Mouse (Mus musculus) thymus, adult 2 months (tissue): Measurements from ENCODE around the gene Zdhhc14. TPM values are rescaled to one million over a fixed set of nuclear protein-coding genes. Genes with fewer than 3 reads are reported as not detected.

Experiments
- DNase-seq: peaks from one replicate; pipeline ENCODE4 v3.0.0; 2021
- H3K27ac ChIP-seq: fragments of 200-500 bp; 2 replicates; pipeline ENCODE4 v1.5.1; 2012; ENCODE audit warnings: low read length, control low read depth; ENCODE audit not compliant: control insufficient read depth, insufficient read depth
- H3K27me3 ChIP-seq: fragments of 200-500 bp; 2 replicates; pipeline ENCODE4 v1.6.1; 2012; ENCODE audit warnings: mild to moderate bottlenecking, low read length, moderate library complexity, mixed read lengths; ENCODE audit not compliant: control insufficient read depth, insufficient read depth
- H3K36me3 ChIP-seq: fragments of 200-500 bp; 2 replicates; pipeline ENCODE4 v1.6.1; 2012; ENCODE audit warnings: mild to moderate bottlenecking, low read length, moderate library complexity; ENCODE audit not compliant: control insufficient read depth, insufficient read depth
- H3K4me1 ChIP-seq: fragments of 200-500 bp; replicated peaks from 2 replicates; pipeline ENCODE4 v1.6.1; 2012; ENCODE audit warnings: low read length; ENCODE audit not compliant: control insufficient read depth, insufficient read depth
- H3K4me3 ChIP-seq: fragments of 200-500 bp; 2 replicates; pipeline ENCODE4 v1.5.1; 2012; ENCODE audit warnings: mild to moderate bottlenecking, low read length, control low read depth, moderate library complexity; ENCODE audit not compliant: control insufficient read depth, insufficient read depth
- CTCF ChIP-seq: fragments of 200-500 bp; IDR thresholded peaks from 2 replicates; pipeline ENCODE4 v1.5.1; 2012; ENCODE audit warnings: mild to moderate bottlenecking, control low read depth, low read length, moderate library complexity, borderline replicate concordance; ENCODE audit not compliant: control insufficient read depth, poor library complexity, insufficient read depth; ENCODE audit errors: extremely low read depth
- POLR2A ChIP-seq: fragments of 200-500 bp; IDR thresholded peaks from 2 replicates; pipeline ENCODE4 v1.6.1; 2012; ENCODE audit warnings: mild to moderate bottlenecking, low read length, control low read depth, moderate library complexity; ENCODE audit not compliant: control insufficient read depth, poor library complexity, insufficient read depth; ENCODE audit errors: extremely low read depth
- WGBS: fragments of 180-500 bp; shearing (Covaris S2); methylation state at CpG from one replicate; pipeline ENCODE4 v1.1.7; 2018; 5-methylcytosine and 5-hydroxymethylcytosine counted together
- polyA plus RNA-seq: library from polyadenylated mRNA; depleted of rRNA; stranded (reverse); fragments of >200 nt; gene quantifications from 2 replicates; pipeline ENCODE4 v1.2.3, GENCODE M21; 2012

The Zdhhc14 gene
- polyA plus RNA-seq, 1 experiment = 13.3 TPM

DNA sequence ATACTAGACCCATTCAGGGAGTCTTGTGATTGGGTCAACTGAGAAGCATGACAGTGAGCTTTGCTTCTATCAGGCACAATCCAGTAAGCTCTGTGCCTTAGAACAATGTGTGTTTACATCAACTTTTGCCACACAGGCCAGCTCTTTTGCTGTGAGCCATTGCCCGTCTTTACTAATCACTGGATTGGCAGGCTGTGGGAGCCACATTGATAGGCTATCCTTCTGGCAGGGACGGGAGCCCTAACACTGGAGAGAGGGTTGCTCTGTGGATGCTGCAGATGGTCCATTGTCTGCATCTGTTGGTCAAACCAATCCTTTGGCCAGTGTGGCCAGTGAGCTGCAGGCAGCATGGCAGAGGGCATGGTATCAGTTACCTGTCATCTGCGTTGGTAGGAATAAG, 58.8 kb downstream of the Zdhhc14 start:
- WGBS = over 99% methylated on average over 3 of the region's 3 CpGs
- Histone ChIP-seq H3K27me3 (no peaks in the 10 kb centered on the region), H3K4me3 (no peak overlapping the region), H3K36me3 (no peaks in the 10 kb centered on the region), H3K27ac (no peak overlapping the region), H3K4me1 (no peaks in the 10 kb centered on the region)
- DNase-seq = no peak
- no peak for TF ChIP-seq POLR2A
- no peak for TF ChIP-seq CTCF

GRCm38 (mm10) chr17:5552036-5552760, 59.8 kb downstream of the Zdhhc14 start:
- H3K27ac ChIP-seq = no peak overlapping the region
- no peaks in the 10 kb centered on the region for H3K27me3 ChIP-seq
- peaks cover 6% of the 10 kb centered on the region for H3K4me1 ChIP-seq
- DNase-seq = no peak
- 77% methylated on average over 14 of the region's 14 CpGs for WGBS
- H3K36me3 ChIP-seq = no peaks in the 10 kb centered on the region
- no peak overlapping the region for H3K4me3 ChIP-seq
- TF ChIP-seq POLR2A (no peak), CTCF (no peak)

GRCm38 (mm10) chr17:5553556-5553955, 61.2 kb downstream of the Zdhhc14 start:
- no peak for DNase-seq
- WGBS = 89% methylated on average over 5 of the region's 5 CpGs
- Histone ChIP-seq H3K36me3 (no peaks in the 10 kb centered on the region), H3K27ac (no peak overlapping the region), H3K4me3 (no peak overlapping the region), H3K4me1 (peaks cover 15% of the 10 kb centered on the region), H3K27me3 (no peaks in the 10 kb centered on the region)
- TF ChIP-seq POLR2A = no peak
- no peak for TF ChIP-seq CTCF

DNA sequence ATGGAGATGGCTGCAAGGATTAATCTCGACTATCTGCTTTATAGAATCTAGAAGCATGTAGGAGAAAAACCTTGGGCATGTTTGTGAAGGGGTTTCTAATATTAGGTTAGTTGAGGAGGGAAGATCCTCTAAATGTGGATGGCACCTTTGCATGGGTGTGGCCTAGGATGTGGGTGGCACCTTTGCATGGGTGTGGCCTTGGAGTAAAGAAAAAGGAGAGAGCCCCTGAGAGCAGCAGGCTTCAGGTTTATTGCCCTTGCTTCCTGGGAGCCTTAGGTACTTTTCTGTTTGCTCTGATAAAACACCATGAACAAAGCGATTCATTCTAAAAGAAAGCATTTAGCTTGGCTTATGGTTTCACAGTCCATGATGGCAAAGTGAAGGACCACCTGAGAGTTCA, 62.2 kb downstream of the Zdhhc14 start:
- TF ChIP-seq POLR2A (no peak), CTCF (no peak)
- no peak overlapping the region for H3K27ac ChIP-seq
- DNase-seq = no peak
- peaks cover 21% of the 10 kb centered on the region for H3K4me1 ChIP-seq
- H3K27me3 ChIP-seq = no peaks in the 10 kb centered on the region
- 95% methylated on average over 2 of the region's 2 CpGs for WGBS
- H3K36me3 ChIP-seq = no peaks in the 10 kb centered on the region
- no peak overlapping the region for H3K4me3 ChIP-seq

DNA sequence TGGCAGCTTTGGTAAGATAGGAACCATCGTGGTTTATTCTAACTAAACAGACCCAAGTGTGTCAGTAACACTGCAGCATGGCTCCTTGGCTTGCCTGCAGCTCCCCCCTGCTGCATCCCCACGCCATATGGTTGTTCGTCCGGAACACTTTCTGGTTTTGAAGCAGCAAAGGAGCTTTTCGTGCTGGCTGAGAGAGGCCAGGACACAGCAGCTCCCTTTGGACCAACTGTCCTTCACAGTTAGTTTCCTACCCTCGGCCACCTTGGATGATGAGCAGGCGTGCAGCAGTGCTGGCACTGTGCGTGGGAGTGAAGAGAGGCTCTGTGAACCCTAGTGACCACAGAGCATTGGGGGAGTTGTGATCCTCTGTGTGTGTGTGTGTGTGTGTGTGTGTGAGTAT, 64.2 kb downstream of the Zdhhc14 start:
- 84% methylated on average over 8 of the region's 8 CpGs for WGBS
- peaks cover 21% of the 10 kb centered on the region for H3K4me1 ChIP-seq
- no peaks in the 10 kb centered on the region for H3K36me3 ChIP-seq
- TF ChIP-seq CTCF = no peak
- TF ChIP-seq POLR2A = no peak
- H3K27me3 ChIP-seq = no peaks in the 10 kb centered on the region
- H3K27ac ChIP-seq = no peak overlapping the region
- no peak for DNase-seq
- no peak overlapping the region for H3K4me3 ChIP-seq

- DNase-seq = no peak
- 91% methylated on average over 4 of the region's 4 CpGs for WGBS
- Histone ChIP-seq H3K27me3 (no peaks in the 10 kb centered on the region), H3K4me3 (no peak overlapping the region), H3K36me3 (no peaks in the 10 kb centered on the region), H3K27ac (no peak overlapping the region), H3K4me1 (peaks cover 21% of the 10 kb centered on the region)
- TF ChIP-seq CTCF (no peak), POLR2A (no peak)
These were observed 67.9 kb downstream of the Zdhhc14 start for GRCm38 (mm10) chr17:5560212-5560611.

DNA sequence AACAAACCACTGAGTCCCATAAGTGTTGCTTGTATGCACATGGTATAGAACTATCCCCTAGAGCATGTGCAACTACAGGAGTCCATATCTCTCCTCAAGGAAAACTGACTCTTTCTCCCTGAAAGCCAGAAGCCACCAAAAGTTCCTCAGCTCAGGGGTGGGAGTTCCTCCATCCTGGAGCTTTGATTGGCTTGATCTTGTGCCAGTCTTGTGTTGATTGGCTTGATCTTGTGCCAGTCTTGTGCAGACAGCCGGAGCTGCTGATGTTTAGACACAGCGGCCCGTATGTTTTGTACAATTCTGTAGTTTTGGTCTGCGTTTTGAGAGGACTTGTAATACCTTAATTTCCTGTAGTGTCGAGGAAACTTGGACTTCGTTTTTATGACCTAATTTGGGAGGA, 70.8 kb downstream of the Zdhhc14 start:
- no peaks in the 10 kb centered on the region for H3K36me3 ChIP-seq
- no peak for DNase-seq
- WGBS = 97% methylated on average over 6 of the region's 6 CpGs
- no peaks in the 10 kb centered on the region for H3K27me3 ChIP-seq
- no peak overlapping the region for H3K4me3 ChIP-seq
- H3K4me1 ChIP-seq = peaks cover 7% of the 10 kb centered on the region
- H3K27ac ChIP-seq = no peak overlapping the region
- TF ChIP-seq CTCF = no peak
- TF ChIP-seq POLR2A = no peak
